Mouse (Mus musculus) MEL (cell line): ENCODE results near the gene Slc19a1. TPM values are rescaled to one million over a fixed set of nuclear protein-coding genes. Genes with fewer than 3 reads are reported as not detected.

ENCODE experiments used
- DNase-seq: peaks from one replicate; pipeline ENCODE4 v3.0.0; 2011; ENCODE audit warnings: low read depth, low spot score
- H3K27ac ChIP-seq: 2 replicates; pipeline ENCODE4 v1.5.1; 2012; ENCODE audit warnings: low read depth, mild to moderate bottlenecking, control low read depth, low read length, moderate library complexity; ENCODE audit not compliant: control insufficient read depth
- H3K27me3 ChIP-seq, 2 experiments: fragments of 150-350 bp in 1 of 2; sonication (generic) in 1 of 2; 2 replicates each; pipeline ENCODE4 v1.6.1; 2012; ENCODE audit warnings: low read length in 2 of 2, mild to moderate bottlenecking in 2 of 2, improper control_type of control experiment in 1 of 2, moderate library complexity in 1 of 2; ENCODE audit not compliant: insufficient read depth in 2 of 2, control insufficient read depth in 1 of 2
- H3K36me3 ChIP-seq, 2 experiments: 2 replicates each; pipeline ENCODE4 v1.6.1; 2012 to 2014; ENCODE audit warnings: low read length in 2 of 2, improper control_type of control experiment in 1 of 2, inconsistent platforms in 1 of 2, mild to moderate bottlenecking in 1 of 2; ENCODE audit not compliant: insufficient read depth in 2 of 2, control insufficient read depth in 1 of 2
- H3K4me1 ChIP-seq, 2 experiments: fragments of 150-350 bp in 1 of 2; sonication (generic) in 1 of 2; 2 replicates each; pipeline ENCODE4 v1.6.1; 2012; ENCODE audit warnings: low read length in 2 of 2, improper control_type of control experiment in 1 of 2, mild to moderate bottlenecking in 1 of 2; ENCODE audit not compliant: insufficient read depth in 2 of 2, control insufficient read depth in 1 of 2
- H3K4me3 ChIP-seq, 2 experiments: fragments of 150-350 bp in 1 of 2; sonication (generic) in 1 of 2; 2 replicates each; pipeline ENCODE4 v1.5.1; 2012; ENCODE audit warnings: low read depth in 2 of 2, low read length in 2 of 2, mild to moderate bottlenecking in 2 of 2, moderate library complexity in 2 of 2, control low read depth in 1 of 2, improper control_type of control experiment in 1 of 2; ENCODE audit not compliant: control insufficient read depth in 1 of 2, insufficient read depth in 1 of 2
- H3K79me2 ChIP-seq: 2 replicates; pipeline ENCODE4 v1.6.1; 2012; ENCODE audit warnings: mild to moderate bottlenecking, low read length, moderate library complexity; ENCODE audit not compliant: control insufficient read depth, poor library complexity, insufficient read depth
- H3K9ac ChIP-seq: 2 replicates; pipeline ENCODE4 v1.6.1; 2012; ENCODE audit warnings: low read depth, mild to moderate bottlenecking, control low read depth, low read length, moderate library complexity; ENCODE audit not compliant: control insufficient read depth, poor library complexity, severe bottlenecking
- H3K9me3 ChIP-seq: fragments of 150-350 bp; sonication (generic); replicated peaks from 2 replicates; pipeline ENCODE4 v1.6.1; 2012; ENCODE audit warnings: mild to moderate bottlenecking, low read length, improper control_type of control experiment, moderate library complexity; ENCODE audit not compliant: insufficient read depth
- BHLHE40 ChIP-seq: IDR thresholded peaks from 2 replicates; pipeline ENCODE4 v1.6.1; 2012; ENCODE audit warnings: low read depth, mild to moderate bottlenecking, inconsistent platforms, low read length, improper control_type of control experiment, borderline replicate concordance
- CHD2 ChIP-seq: IDR thresholded peaks from 2 replicates; pipeline ENCODE4 v1.6.1; 2011; ENCODE audit warnings: low read length, improper control_type of control experiment
- ELF1 ChIP-seq: IDR thresholded peaks from 2 replicates; pipeline ENCODE4 v1.6.1; 2014; ENCODE audit warnings: low read depth, mild to moderate bottlenecking, inconsistent platforms, low read length, improper control_type of control experiment, moderate library complexity
- EP300 ChIP-seq, 2 experiments: IDR thresholded peaks; 2 replicates each; pipeline ENCODE4 v1.6.1; 2011; ENCODE audit warnings: improper control_type of control experiment in 2 of 2, low read length in 2 of 2, low read depth in 1 of 2, mild to moderate bottlenecking in 1 of 2
- ETS1 ChIP-seq: IDR thresholded peaks from 2 replicates; pipeline ENCODE4 v1.6.1; 2012; ENCODE audit warnings: low read depth, mild to moderate bottlenecking, inconsistent platforms, low read length, improper control_type of control experiment, moderate library complexity
- GABPA ChIP-seq: IDR thresholded peaks from 2 replicates; pipeline ENCODE4 v1.6.1; 2012; ENCODE audit warnings: low read depth, mild to moderate bottlenecking, inconsistent platforms, low read length, improper control_type of control experiment, moderate library complexity
- GATA1 ChIP-seq: IDR thresholded peaks from 2 replicates; pipeline ENCODE4 v1.6.1; 2011; ENCODE audit warnings: low read depth, low read length, improper control_type of control experiment
- KAT2A ChIP-seq: conservative IDR thresholded peaks from 2 replicates; pipeline ENCODE4 v1.6.1; 2012; ENCODE audit warnings: low read depth, low read length, improper control_type of control experiment, inconsistent platforms
- MAFK ChIP-seq: IDR thresholded peaks from 2 replicates; pipeline ENCODE4 v1.6.1; 2011; ENCODE audit warnings: low read depth, mild to moderate bottlenecking, low read length, improper control_type of control experiment, borderline replicate concordance
- MAX ChIP-seq: IDR thresholded peaks from 2 replicates; pipeline ENCODE4 v1.6.1; 2011; ENCODE audit warnings: low read length, improper control_type of control experiment
- MXI1 ChIP-seq: IDR thresholded peaks from 2 replicates; pipeline ENCODE4 v1.6.1; 2011; ENCODE audit warnings: mild to moderate bottlenecking, low read depth, low read length, improper control_type of control experiment
- MYB ChIP-seq: IDR thresholded peaks from 2 replicates; pipeline ENCODE4 v1.6.1; 2011; ENCODE audit warnings: mild to moderate bottlenecking, low read depth, low read length, improper control_type of control experiment
- NELFE ChIP-seq: IDR thresholded peaks from 2 replicates; pipeline ENCODE4 v1.6.1; 2011; ENCODE audit warnings: low read depth, low read length, improper control_type of control experiment
- NRF1 ChIP-seq: IDR thresholded peaks from 2 replicates; pipeline ENCODE4 v1.6.1; 2014; ENCODE audit warnings: low read depth, mild to moderate bottlenecking, inconsistent platforms, low read length, improper control_type of control experiment, moderate library complexity; ENCODE audit not compliant: poor library complexity, insufficient read depth, severe bottlenecking
- POLR2AphosphoS2 ChIP-seq: IDR thresholded peaks from 2 replicates; pipeline ENCODE4 v1.6.1; 2011; ENCODE audit warnings: low read length, improper control_type of control experiment
- POLR2AphosphoS5 ChIP-seq: IDR thresholded peaks from 2 replicates; pipeline ENCODE4 v1.6.1; 2012; ENCODE audit warnings: low read depth, borderline replicate concordance, mild to moderate bottlenecking, inconsistent platforms, low read length, moderate library complexity, mixed read lengths
- RCOR1 ChIP-seq: IDR thresholded peaks from 2 replicates; pipeline ENCODE4 v1.6.1; 2012; ENCODE audit warnings: low read depth, mild to moderate bottlenecking, inconsistent platforms, low read length, improper control_type of control experiment
- SIN3A ChIP-seq: IDR thresholded peaks from 2 replicates; pipeline ENCODE4 v1.6.1; 2012; ENCODE audit warnings: low read length, improper control_type of control experiment, inconsistent platforms
- SMC3 ChIP-seq: IDR thresholded peaks from 2 replicates; pipeline ENCODE4 v1.6.1; 2011; ENCODE audit warnings: low read depth, low read length, improper control_type of control experiment
- TAL1 ChIP-seq: IDR thresholded peaks from 2 replicates; pipeline ENCODE4 v1.6.1; 2012; ENCODE audit warnings: mild to moderate bottlenecking, inconsistent platforms, low read length, moderate library complexity, mixed read lengths
- TBP ChIP-seq: IDR thresholded peaks from 2 replicates; pipeline ENCODE4 v1.8.0; 2011; ENCODE audit warnings: low read depth, low read length, improper control_type of control experiment
- TCF12 ChIP-seq: IDR thresholded peaks from 2 replicates; pipeline ENCODE4 v1.6.1; 2014; ENCODE audit warnings: low read depth, mild to moderate bottlenecking, inconsistent platforms, low read length, improper control_type of control experiment, moderate library complexity
- UBTF ChIP-seq: IDR thresholded peaks from 2 replicates; pipeline ENCODE4 v1.6.1; 2012; ENCODE audit warnings: low read depth, mild to moderate bottlenecking, inconsistent platforms, low read length, improper control_type of control experiment, moderate library complexity, borderline replicate concordance; ENCODE audit not compliant: insufficient read depth
- USF2 ChIP-seq, 2 experiments: IDR thresholded peaks; 2 replicates each; pipeline ENCODE4 v1.6.1; 2011 to 2012; ENCODE audit warnings: improper control_type of control experiment in 2 of 2, low read length in 2 of 2, borderline replicate concordance in 1 of 2, inconsistent platforms in 1 of 2, low read depth in 1 of 2, mild to moderate bottlenecking in 1 of 2; ENCODE audit not compliant: insufficient read depth in 1 of 2
- ZC3H11A ChIP-seq: IDR thresholded peaks from 2 replicates; pipeline ENCODE4 v1.6.1; 2012; ENCODE audit warnings: low read depth, mild to moderate bottlenecking, inconsistent platforms, low read length, improper control_type of control experiment
- ZKSCAN1 ChIP-seq: IDR thresholded peaks from 2 replicates; pipeline ENCODE4 v1.6.1; 2012; ENCODE audit warnings: low read depth, mild to moderate bottlenecking, inconsistent platforms, low read length, improper control_type of control experiment, moderate library complexity
- ZMIZ1 ChIP-seq: IDR thresholded peaks from 2 replicates; pipeline ENCODE4 v1.6.1; 2012; ENCODE audit warnings: low read depth, mild to moderate bottlenecking, inconsistent platforms, low read length, improper control_type of control experiment, moderate library complexity
- polyA plus RNA-seq, 2 experiments: library from polyadenylated mRNA; stranded (reverse) in 1 of 2; unstranded in 1 of 2; fragments of >175 nt in 1 of 2; fragments of >200 nt in 1 of 2; gene quantifications; 2 replicates each; pipeline versions ENCODE4 v1.2.1 to v1.2.4; 2012; ENCODE audit warnings: low replicate concordance in 2 of 2, low read depth in 1 of 2; ENCODE audit not compliant: insufficient read length in 2 of 2, insufficient read depth in 1 of 2, missing spikeins in 1 of 2
- total RNA-seq: library from RNA; depleted of rRNA; stranded (reverse); fragments of 300-350 nt; gene quantifications from 2 replicates; pipeline ENCODE4 v1.2.3, GENCODE M21; 2012

Slc19a1 gene
- total and polyA plus RNA-seq, 3 experiments, result 65.3 to 86.4 TPM; not detected in 1

GRCm38 (mm10) chr10:77095666-77096065 lies 63.6 kb downstream of the Slc19a1 start:
- Histone ChIP-seq H3K79me2 (no peaks in the 10 kb centered on the region), H3K9me3 (no peaks in the 10 kb centered on the region), H3K4me3 (no peak overlapping the region), H3K27me3 (peaks cover 0 to 12% of the 10 kb centered on the region in 2 experiments; a peak in 3 of 4 replicates), H3K27ac (no peak overlapping the region), H3K9ac (no peak overlapping the region), H3K36me3 (no peaks in the 10 kb centered on the region), H3K4me1 (no peaks in the 10 kb centered on the region)
- no peak for DNase-seq
- TF ChIP-seq ZMIZ1, result no peak
- no peak for TF ChIP-seq SIN3A
- TF ChIP-seq MYB, result no peak
- TF ChIP-seq UBTF, result no peak
- TF ChIP-seq CHD2, result no peak
- TF ChIP-seq BHLHE40, result no peak
- TF ChIP-seq EP300 (IDR thresholded peaks at IDR 0.05; ENCODE audit: low read depth in 1 of 2, low read length in 2 of 2), result no peak
- no peak for TF ChIP-seq KAT2A
- no peak for TF ChIP-seq GABPA
- no peak for TF ChIP-seq TCF12
- TF ChIP-seq ZC3H11A, result no peak
- TF ChIP-seq TBP, result no peak
- TF ChIP-seq TAL1, result no peak
- TF ChIP-seq GATA1, result no peak
- TF ChIP-seq MXI1, result no peak
- no peak for TF ChIP-seq USF2 (IDR thresholded peaks at IDR 0.05; ENCODE audit: borderline replicate concordance in 1 of 2, insufficient read depth in 1 of 2, low read depth in 1 of 2, low read length in 2 of 2)
- no peak for TF ChIP-seq MAX
- TF ChIP-seq SMC3, result no peak
- TF ChIP-seq MAFK, result no peak
- TF ChIP-seq POLR2AphosphoS2, result no peak

- H3K27me3 ChIP-seq, result peaks cover 0 to 14% of the 10 kb centered on the region in 2 experiments; a peak in 3 of 4 replicates
- no peaks in the 10 kb centered on the region for H3K36me3 ChIP-seq
- no peak overlapping the region for H3K27ac ChIP-seq
These were observed 65.2 kb downstream of the Slc19a1 start for GRCm38 (mm10) chr10:77097006-77097889.

More at GRCm38 (mm10) chr10:77097006-77097889, 65.2 kb downstream of the Slc19a1 start:
- DNase-seq, result no peak
- no peaks in the 10 kb centered on the region for H3K9me3 ChIP-seq
- H3K9ac ChIP-seq, result no peak overlapping the region
- H3K79me2 ChIP-seq, result no peaks in the 10 kb centered on the region
- no peak overlapping the region for H3K4me3 ChIP-seq
- TF ChIP-seq NRF1, result no peak
- no peak for TF ChIP-seq MAFK
- TF ChIP-seq SIN3A, result no peak
- TF ChIP-seq ELF1, result no peak
- TF ChIP-seq POLR2AphosphoS5, result no peak
- TF ChIP-seq TBP, result no peak
- no peak for TF ChIP-seq ZKSCAN1
- no peak for TF ChIP-seq NELFE
- no peak for TF ChIP-seq ETS1
- TF ChIP-seq RCOR1, result no peak
- TF ChIP-seq TAL1, result no peak
- H3K4me1 ChIP-seq, result no peaks in the 10 kb centered on the region
